Mouse (Mus musculus): ENCODE results near the gene Flt3. TPM values are rescaled to one million over a fixed set of nuclear protein-coding genes. Genes with fewer than 3 reads are reported as not detected.

Gene Flt3
- polyA plus RNA-seq, 1 experiment from 2014 or later = 0.04 TPM

DNA sequence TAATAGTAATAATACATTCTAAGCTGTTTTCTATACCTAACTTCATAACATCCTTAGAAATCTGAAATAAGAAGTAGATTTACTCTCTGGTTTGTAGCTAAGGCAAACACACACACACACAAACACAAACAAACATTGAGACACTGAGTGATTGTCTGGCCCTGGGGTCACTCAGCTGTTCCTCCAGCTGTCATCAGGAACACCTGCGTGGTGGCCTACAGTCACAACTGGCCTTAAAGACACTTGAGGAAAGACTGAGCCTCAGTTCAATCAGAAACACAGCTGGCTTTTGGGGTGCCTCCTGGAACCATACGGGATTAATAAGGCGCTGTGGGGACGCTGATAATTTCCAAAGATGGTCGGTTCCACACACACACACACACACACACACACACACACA lies 103.0 kb downstream of the Flt3 start:
- H3K9ac ChIP-seq (ENCODE audit: low read length) = no peak overlapping the region
- no peak overlapping the region for H3K27ac ChIP-seq (ENCODE audit: low read depth, low read length)
- H3K4me3 ChIP-seq (ENCODE audit: low read depth, low read length) = no peak overlapping the region
- no peak overlapping the region for H3K4me2 ChIP-seq (ENCODE audit: low read length)
- WGBS = 62% methylated on average over 5 of the region's 5 CpGs
- H3K36me3 ChIP-seq (ENCODE audit: control insufficient read depth, insufficient read depth, low read length) = no peaks in the 10 kb centered on the region
- no peaks in the 10 kb centered on the region for H3K4me1 ChIP-seq (ENCODE audit: control insufficient read depth, insufficient read depth, low read length)
- H3K9me3 ChIP-seq (replicated peaks; ENCODE audit: control insufficient read depth, low read length) = no peaks in the 10 kb centered on the region
- peaks cover 94% of the 10 kb centered on the region for H3K27me3 ChIP-seq (replicated peaks; ENCODE audit: control insufficient read depth, insufficient read depth, low read length)
- no peak for ATAC-seq
- DNase-seq (ENCODE audit: low spot score) = no peak

GRCm38 (mm10) chr5:147294121-147294520 lies 106.2 kb downstream of the Flt3 start:
- Histone ChIP-seq H3K27ac (ENCODE audit: low read depth, low read length) (no peak overlapping the region), H3K27me3 (replicated peaks; ENCODE audit: control insufficient read depth, insufficient read depth, low read length) (peaks cover 64% of the 10 kb centered on the region), H3K4me3 (ENCODE audit: low read depth, low read length) (no peak overlapping the region), H3K9ac (ENCODE audit: low read length) (no peak overlapping the region), H3K4me1 (ENCODE audit: control insufficient read depth, insufficient read depth, low read length) (no peaks in the 10 kb centered on the region), H3K36me3 (ENCODE audit: control insufficient read depth, insufficient read depth, low read length) (no peaks in the 10 kb centered on the region), H3K9me3 (replicated peaks; ENCODE audit: control insufficient read depth, low read length) (no peaks in the 10 kb centered on the region), H3K4me2 (ENCODE audit: low read length) (no peak overlapping the region)
- 13% methylated on average over 20 of the region's 20 CpGs for WGBS
- DNase-seq (ENCODE audit: low spot score) (no peak), ATAC-seq (no peak)

DNA sequence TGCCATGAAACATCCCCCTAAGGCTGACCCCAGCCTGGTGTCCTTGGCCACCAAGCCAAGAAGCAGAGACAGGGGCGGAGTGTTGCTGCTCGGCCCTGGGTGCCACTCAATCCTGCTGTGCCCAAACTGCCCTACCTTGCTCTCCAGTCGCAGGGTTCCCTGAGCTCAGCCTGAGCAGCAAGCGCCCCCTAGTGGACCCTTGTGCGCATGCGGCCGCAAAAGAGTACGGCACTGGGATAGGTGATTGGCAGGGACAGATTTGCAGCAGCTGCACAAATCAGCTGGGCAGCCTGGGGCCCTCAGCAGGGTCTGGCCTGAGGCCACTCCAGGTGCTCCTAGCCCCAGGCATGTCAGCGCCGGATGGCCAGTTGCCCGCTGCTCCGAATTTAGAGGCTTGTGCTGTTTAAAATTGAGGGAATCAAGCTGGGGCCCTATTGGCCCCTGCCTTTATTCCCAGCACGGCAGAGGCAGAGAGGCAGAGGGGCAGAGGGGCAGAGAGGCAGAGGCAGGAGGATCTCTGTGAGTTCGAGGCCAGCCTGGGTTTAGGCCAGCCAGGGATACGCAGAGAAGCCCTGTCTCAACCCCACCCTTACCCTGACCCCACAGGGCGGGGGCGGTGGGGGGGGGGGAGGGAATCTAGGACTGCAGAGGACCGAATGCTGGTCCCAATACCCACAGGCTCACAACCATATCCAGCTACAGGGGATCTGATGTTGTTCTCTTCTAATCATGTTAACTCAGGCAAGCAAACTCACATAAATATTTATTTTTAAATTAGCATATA lies 107.0 kb downstream of the Flt3 start:
- no peaks in the 10 kb centered on the region for H3K36me3 ChIP-seq (ENCODE audit: control insufficient read depth, insufficient read depth, low read length)
- H3K27ac ChIP-seq (ENCODE audit: low read depth, low read length) = no peak overlapping the region
- H3K4me2 ChIP-seq (ENCODE audit: low read length) = no peak overlapping the region
- no peaks in the 10 kb centered on the region for H3K9me3 ChIP-seq (replicated peaks; ENCODE audit: control insufficient read depth, low read length)
- 21% methylated on average over 18 of the region's 18 CpGs for WGBS
- H3K4me1 ChIP-seq (ENCODE audit: control insufficient read depth, insufficient read depth, low read length) = no peaks in the 10 kb centered on the region
- peaks cover 57% of the 10 kb centered on the region for H3K27me3 ChIP-seq (replicated peaks; ENCODE audit: control insufficient read depth, insufficient read depth, low read length)
- DNase-seq (ENCODE audit: low spot score) = peak; percentile 79
- H3K9ac ChIP-seq (ENCODE audit: low read length) = no peak overlapping the region
- H3K4me3 ChIP-seq (ENCODE audit: low read depth, low read length) = no peak overlapping the region
- peak; percentile 77 for ATAC-seq

DNA sequence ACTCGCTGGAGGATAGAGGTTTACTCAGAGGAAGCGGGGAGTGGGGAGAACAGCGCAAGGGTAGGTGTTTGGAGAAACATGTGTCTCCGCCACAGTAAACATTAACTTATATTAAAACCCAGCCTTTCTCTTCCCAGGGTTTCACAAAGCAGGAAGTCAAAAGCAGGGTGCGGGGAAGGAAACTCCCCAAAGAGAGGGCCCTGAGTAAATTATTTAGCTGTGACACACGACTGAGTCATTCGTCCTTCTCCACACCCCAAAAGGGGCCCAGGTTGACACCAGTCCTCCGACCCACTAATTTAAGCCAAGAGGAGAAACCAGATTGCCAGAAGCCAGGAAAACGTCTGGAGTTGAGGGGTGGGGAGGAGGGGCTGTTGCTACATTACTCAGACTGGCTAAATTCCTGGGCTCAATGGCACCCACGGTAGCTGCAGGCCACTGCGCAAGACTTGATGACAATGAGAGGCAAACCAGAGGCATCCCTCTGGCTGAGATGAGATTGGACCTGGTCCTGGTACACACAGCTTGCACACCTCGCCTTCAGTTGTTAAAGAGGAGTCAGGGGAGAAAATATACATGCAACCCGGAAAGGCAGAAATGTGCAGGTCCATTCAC lies 107.7 kb downstream of the Flt3 start:
- peaks cover 49% of the 10 kb centered on the region for H3K27me3 ChIP-seq (replicated peaks; ENCODE audit: control insufficient read depth, insufficient read depth, low read length)
- no peak overlapping the region for H3K9ac ChIP-seq (ENCODE audit: low read length)
- peak; percentile 10; the same call in 1 of the 2 replicates for ATAC-seq
- no peaks in the 10 kb centered on the region for H3K9me3 ChIP-seq (replicated peaks; ENCODE audit: control insufficient read depth, low read length)
- no peak overlapping the region for H3K4me3 ChIP-seq (ENCODE audit: low read depth, low read length)
- H3K4me1 ChIP-seq (ENCODE audit: control insufficient read depth, insufficient read depth, low read length) = no peaks in the 10 kb centered on the region
- no peak overlapping the region for H3K27ac ChIP-seq (ENCODE audit: low read depth, low read length)
- H3K36me3 ChIP-seq (ENCODE audit: control insufficient read depth, insufficient read depth, low read length) = no peaks in the 10 kb centered on the region
- no peak for DNase-seq (ENCODE audit: low spot score)
- H3K4me2 ChIP-seq (ENCODE audit: low read length) = no peak overlapping the region
- 53% methylated on average over 13 of the region's 13 CpGs for WGBS

GRCm38 (mm10) chr5:147291764-147292505 lies 108.4 kb downstream of the Flt3 start:
- no peak overlapping the region for H3K4me3 ChIP-seq (ENCODE audit: low read depth, low read length)
- DNase-seq (ENCODE audit: low spot score) = no peak
- H3K27ac ChIP-seq (ENCODE audit: low read depth, low read length) = no peak overlapping the region
- no peak for ATAC-seq
- WGBS = 40% methylated on average over 16 of the region's 16 CpGs
- H3K27me3 ChIP-seq (replicated peaks; ENCODE audit: control insufficient read depth, insufficient read depth, low read length) = peaks cover 43% of the 10 kb centered on the region
- H3K4me1 ChIP-seq (ENCODE audit: control insufficient read depth, insufficient read depth, low read length) = no peaks in the 10 kb centered on the region
- H3K36me3 ChIP-seq (ENCODE audit: control insufficient read depth, insufficient read depth, low read length) = no peaks in the 10 kb centered on the region
- H3K9ac ChIP-seq (ENCODE audit: low read length) = no peak overlapping the region
- H3K9me3 ChIP-seq (replicated peaks; ENCODE audit: control insufficient read depth, low read length) = no peaks in the 10 kb centered on the region
- no peak overlapping the region for H3K4me2 ChIP-seq (ENCODE audit: low read length)

DNA sequence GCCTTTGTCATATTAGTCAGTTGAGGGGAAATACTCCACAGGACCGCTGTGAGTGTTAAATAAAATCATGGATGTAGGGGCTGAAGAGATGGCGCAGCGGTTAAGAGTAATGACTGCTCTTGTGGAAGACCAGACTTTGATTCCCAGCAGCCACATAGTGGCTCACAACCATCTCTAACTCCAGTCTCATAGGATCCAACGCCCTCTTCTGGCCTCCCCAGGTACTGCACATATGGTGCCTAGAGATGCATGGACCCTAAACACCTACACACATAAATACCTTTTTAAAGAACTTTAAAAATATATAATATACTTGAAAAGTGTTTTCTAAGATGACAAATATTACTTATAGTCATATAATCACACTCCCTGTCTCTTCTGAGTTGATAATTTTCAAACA lies 115.9 kb downstream of the Flt3 start:
- peaks cover 22% of the 10 kb centered on the region for H3K27me3 ChIP-seq (replicated peaks; ENCODE audit: control insufficient read depth, insufficient read depth, low read length)
- no peaks in the 10 kb centered on the region for H3K9me3 ChIP-seq (replicated peaks; ENCODE audit: control insufficient read depth, low read length)
- no peak overlapping the region for H3K4me2 ChIP-seq (ENCODE audit: low read length)
- no peaks in the 10 kb centered on the region for H3K36me3 ChIP-seq (ENCODE audit: control insufficient read depth, insufficient read depth, low read length)
- H3K4me3 ChIP-seq (ENCODE audit: low read depth, low read length) = no peak overlapping the region
- no peak overlapping the region for H3K27ac ChIP-seq (ENCODE audit: low read depth, low read length)
- 74% methylated on average over 4 of the region's 4 CpGs for WGBS
- no peak for ATAC-seq
- no peaks in the 10 kb centered on the region for H3K4me1 ChIP-seq (ENCODE audit: control insufficient read depth, insufficient read depth, low read length)
- H3K9ac ChIP-seq (ENCODE audit: low read length) = no peak overlapping the region
- DNase-seq (ENCODE audit: low spot score) = no peak

Small RNAs within 50 kb of the gene (microRNA-seq; reads per million reads assigned to microRNA genes)
- gene Mir7k = not detected

Other genes starting within 250 kb of the Flt3 start
- gene Gsx1, start 211.8 kb downstream of the Flt3 start, polyA plus RNA-seq (2014; fragmentation: Nextera tagmentation; extraction: Ambion mirVana) = 2.3 and 3.0 TPM in 2 replicates
- not detected in 2 replicates for gene Pdx1, start 130.5 kb downstream of the Flt3 start, polyA plus RNA-seq (2014; fragmentation: Nextera tagmentation; extraction: Ambion mirVana)
- not detected in 2 replicates for gene Cdx2, start 93.2 kb downstream of the Flt3 start, polyA plus RNA-seq (2014; fragmentation: Nextera tagmentation; extraction: Ambion mirVana)
- gene Urad, start 78.0 kb downstream of the Flt3 start, polyA plus RNA-seq (2014; fragmentation: Nextera tagmentation; extraction: Ambion mirVana) = not detected in 2 replicates
- gene Pan3, start 29.7 kb upstream of the Flt3 start, polyA plus RNA-seq (2014; fragmentation: Nextera tagmentation; extraction: Ambion mirVana) = 39.7 and 52.6 TPM in 2 replicates